Mouse (Mus musculus) stomach, embryonic 14.5 days (tissue): ENCODE measurements around the gene Sbf1. TPM values are rescaled to one million over a fixed set of nuclear protein-coding genes. Genes with fewer than 3 reads are reported as not detected.
A peak's percentile ranks its signal among the peaks of the same experiment; 100 is the strongest.

Experiments used
- ATAC-seq: fragments of 200-750 bp; cut with Nextera tagmentation; 2 replicates; pipeline ENCODE4 v1.8.0; 2017; ENCODE audit warnings: low read depth, moderate TSS enrichment; ENCODE audit not compliant: insufficient number of reproducible peaks, insufficient read depth, low FRiP score
- H3K27ac ChIP-seq: fragments of 300-500 bp; sonication (generic); 2 replicates; pipeline ENCODE4 v1.5.1; 2014; ENCODE audit warnings: mild to moderate bottlenecking, low read length, moderate library complexity, mixed read lengths
- H3K27me3 ChIP-seq: fragments of 300-500 bp; sonication (generic); 2 replicates; pipeline ENCODE4 v1.6.1; 2014; ENCODE audit warnings: low read length, control low read depth, mixed read lengths; ENCODE audit not compliant: control insufficient read depth, insufficient read depth
- H3K36me3 ChIP-seq: fragments of 300-500 bp; sonication (generic); 2 replicates; pipeline ENCODE4 v1.6.1; 2014; ENCODE audit warnings: mild to moderate bottlenecking, control low read depth, low read length, moderate library complexity, mixed read lengths; ENCODE audit not compliant: control insufficient read depth, insufficient read depth
- H3K4me1 ChIP-seq: fragments of 300-500 bp; sonication (generic); 2 replicates; pipeline ENCODE4 v1.6.1; 2014; ENCODE audit warnings: low read length, control low read depth, mixed read lengths; ENCODE audit not compliant: control insufficient read depth, insufficient read depth
- H3K4me2 ChIP-seq: fragments of 300-500 bp; sonication (generic); replicated peaks from 2 replicates; pipeline ENCODE4 v1.6.1; 2014; ENCODE audit warnings: low read depth, low read length, control low read depth
- H3K4me3 ChIP-seq: fragments of 300-500 bp; sonication (generic); 2 replicates; pipeline ENCODE4 v1.5.1; 2014; ENCODE audit warnings: low read depth, low read length, control low read depth
- H3K9ac ChIP-seq: fragments of 300-500 bp; sonication (generic); replicated peaks from 2 replicates; pipeline ENCODE4 v1.6.1; 2014; ENCODE audit warnings: low read depth, mild to moderate bottlenecking, control low read depth, low read length, moderate library complexity, mixed read lengths
- H3K9me3 ChIP-seq: fragments of 300-500 bp; sonication (generic); 2 replicates; pipeline ENCODE4 v1.6.1; 2016; ENCODE audit warnings: low read depth, low read length, control low read depth; ENCODE audit not compliant: control insufficient read depth
- WGBS: fragments of 180-500 bp; shearing (Covaris S2); extraction: QIAGEN DNeasy Blood & Tissue Kit; methylation state at CpG from one replicate; pipeline ENCODE4 v1.1.7; 2014; 5-methylcytosine and 5-hydroxymethylcytosine counted together
- polyA plus RNA-seq: library from polyadenylated mRNA; unstranded; fragments of >200 nt; fragmentation: Nextera tagmentation; extraction: Ambion mirVana; gene quantifications from 2 replicates; pipeline ENCODE4 v1.2.1, GENCODE M21; 2014

Sbf1 gene
- polyA plus RNA-seq, 1 experiment from 2014 or later: 63.0 TPM

DNA sequence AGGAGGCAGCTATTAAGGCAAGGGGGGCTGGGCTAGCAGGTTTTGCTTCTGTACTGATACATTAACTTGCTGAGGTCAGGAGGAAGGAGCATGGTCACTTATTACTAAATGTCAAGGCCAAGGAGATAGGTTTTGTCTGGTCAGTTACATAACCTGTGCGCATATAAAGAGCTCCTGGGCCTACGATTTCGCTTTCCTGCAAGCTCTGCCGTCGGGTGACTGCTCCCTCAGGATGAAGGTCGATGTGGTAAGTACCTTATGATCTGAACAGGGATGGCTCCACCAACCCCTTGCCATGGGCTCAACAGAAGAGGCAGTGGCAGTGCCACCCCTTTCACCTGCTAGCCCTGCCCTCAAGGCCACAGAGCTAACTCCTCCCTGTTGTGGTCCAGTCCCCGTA lies 19.2 kb upstream of the Sbf1 start, which contains the start of gene Miox:
Gene Miox, plus strand, starts transcription at position 128 of the 400 bp plus-strand sequence.
- Histone ChIP-seq H3K4me3 (no peak within 1 kb of the TSS), H3K4me1 (no peaks in the 10 kb centered on the region), H3K9me3 (no peaks in the 10 kb centered on the region), H3K27ac (no peak within 1 kb of the TSS), H3K9ac (no peak within 1 kb of the TSS), H3K4me2 (no peak within 1 kb of the TSS), H3K27me3 (no peaks in the 10 kb centered on the region), H3K36me3 (no peaks in the 10 kb centered on the region)
- ATAC-seq: no peak
- WGBS: 85% methylated on average over 7 of the region's 7 CpGs

DNA sequence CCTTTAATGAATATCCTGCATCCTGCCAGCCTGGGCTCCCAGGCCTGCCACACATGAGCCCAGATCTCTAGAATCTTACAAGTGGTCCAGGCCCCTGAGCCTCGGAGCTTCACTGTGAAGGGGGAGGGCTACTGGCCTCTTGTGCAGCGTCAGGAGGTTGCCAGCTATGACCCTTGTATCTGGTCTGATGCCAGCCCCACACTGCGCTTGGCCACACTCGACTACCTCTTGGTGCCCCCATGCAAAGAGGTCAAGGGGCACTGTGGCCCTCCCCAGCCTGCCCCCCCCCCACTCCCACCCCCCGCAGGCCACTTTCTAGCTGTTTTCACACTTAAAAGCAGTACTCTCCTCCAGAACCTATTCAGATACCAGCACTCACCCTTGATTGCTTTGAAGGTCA lies 11.3 kb upstream of the Sbf1 start:
- Histone ChIP-seq H3K9me3 (no peaks in the 10 kb centered on the region), H3K4me3 (no peak overlapping the region), H3K27me3 (no peaks in the 10 kb centered on the region), H3K4me2 (no peak overlapping the region), H3K9ac (no peak overlapping the region), H3K36me3 (no peaks in the 10 kb centered on the region), H3K4me1 (no peaks in the 10 kb centered on the region), H3K27ac (no peak overlapping the region)
- WGBS: 58% methylated on average over 5 of the region's 5 CpGs
- ATAC-seq: no peak

DNA sequence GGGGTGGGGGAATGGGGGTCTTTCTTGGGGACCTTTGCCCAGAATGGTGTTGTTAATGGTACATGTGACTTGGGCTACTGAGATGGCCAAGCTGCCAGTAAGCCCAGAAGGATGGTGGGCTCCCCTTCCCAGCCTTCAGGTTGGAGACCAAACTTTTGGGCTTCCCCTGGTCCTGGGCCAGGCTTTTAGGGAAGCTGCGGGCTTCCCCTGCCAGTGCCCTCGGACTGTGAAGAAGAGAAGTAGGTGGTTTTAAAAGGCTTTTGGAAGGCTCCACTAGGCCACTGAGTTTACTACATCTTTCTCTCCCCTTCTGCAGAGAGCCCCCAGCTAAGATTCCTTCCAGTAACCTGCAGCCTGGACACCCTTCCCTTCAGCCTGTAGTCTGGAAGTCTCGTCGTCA lies 8.5 kb upstream of the Sbf1 start:
- WGBS: 94% methylated on average over 4 of the region's 4 CpGs
- no peak overlapping the region for H3K4me2 ChIP-seq
- no peak for ATAC-seq

DNA sequence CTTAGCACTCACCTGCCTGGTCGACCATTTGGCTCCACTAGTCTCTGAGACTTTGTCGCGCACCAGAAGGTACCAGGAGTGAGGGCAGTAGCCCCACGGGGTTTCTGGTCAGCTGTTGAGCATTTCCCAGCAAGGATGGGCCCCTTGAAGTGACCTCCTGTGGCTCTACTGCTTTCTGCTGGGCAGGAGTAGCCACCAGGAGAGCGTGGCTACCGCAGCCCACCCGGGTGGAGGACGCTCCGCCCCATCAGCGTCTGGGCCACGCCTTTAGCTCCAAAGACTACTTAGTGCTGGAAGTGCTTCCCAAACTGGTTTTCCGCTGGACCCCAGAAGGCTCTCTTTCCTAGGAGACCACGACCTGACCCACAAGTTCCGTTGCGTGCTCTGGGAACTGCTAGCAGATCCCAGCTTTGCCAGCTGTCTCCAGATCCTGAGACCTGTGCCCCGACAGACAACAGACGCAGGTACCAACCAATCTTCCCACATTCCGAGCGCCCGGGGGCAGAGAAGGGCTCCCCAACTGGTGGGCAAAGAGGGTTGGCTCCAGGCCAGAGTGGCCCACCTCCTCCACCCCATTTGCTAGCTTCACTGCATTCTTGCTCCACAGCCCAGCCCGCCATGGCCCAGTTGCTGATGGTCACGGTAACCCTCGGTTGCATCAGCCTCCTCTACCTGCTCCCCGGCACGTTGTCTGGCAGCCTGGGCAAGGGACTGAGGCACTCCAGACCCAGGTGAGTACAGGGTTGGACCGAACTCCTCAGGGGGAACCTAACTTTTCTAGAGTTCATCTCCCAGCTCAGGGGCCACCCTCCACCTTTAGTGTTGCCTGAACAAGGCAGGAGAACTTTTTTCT lies 7.8 kb upstream of the Sbf1 start, which contains the start of gene Adm2:
Gene Adm2, plus strand, starts transcription at position 51 of the 853 bp plus-strand sequence.
- 8% methylated on average over 26 of the region's 26 CpGs for WGBS
- H3K9ac ChIP-seq: 0 out of 2 replicates have a peak within 1 kb of the TSS, but pooled peaks have one; percentile 3
- H3K27ac ChIP-seq: no peak within 1 kb of the TSS
- ATAC-seq: 0 out of 2 replicates have a peak, but pooled peaks have one; percentile 42
- H3K4me2 ChIP-seq: peak within 1 kb of the TSS; percentile 30
- no peaks in the 10 kb centered on the region for H3K36me3 ChIP-seq
- H3K9me3 ChIP-seq: no peaks in the 10 kb centered on the region
- H3K4me3 ChIP-seq: peak within 1 kb of the TSS; percentile 13
- H3K27me3 ChIP-seq: no peaks in the 10 kb centered on the region
- H3K4me1 ChIP-seq: no peaks in the 10 kb centered on the region

More for the DNA sequence above, 8.5 kb upstream of the Sbf1 start:
- Histone ChIP-seq H3K36me3 (no peaks in the 10 kb centered on the region), H3K9me3 (no peaks in the 10 kb centered on the region), H3K27ac (no peak overlapping the region), H3K9ac (no peak overlapping the region), H3K4me1 (no peaks in the 10 kb centered on the region), H3K4me3 (no peak overlapping the region), H3K27me3 (no peaks in the 10 kb centered on the region)

DNA sequence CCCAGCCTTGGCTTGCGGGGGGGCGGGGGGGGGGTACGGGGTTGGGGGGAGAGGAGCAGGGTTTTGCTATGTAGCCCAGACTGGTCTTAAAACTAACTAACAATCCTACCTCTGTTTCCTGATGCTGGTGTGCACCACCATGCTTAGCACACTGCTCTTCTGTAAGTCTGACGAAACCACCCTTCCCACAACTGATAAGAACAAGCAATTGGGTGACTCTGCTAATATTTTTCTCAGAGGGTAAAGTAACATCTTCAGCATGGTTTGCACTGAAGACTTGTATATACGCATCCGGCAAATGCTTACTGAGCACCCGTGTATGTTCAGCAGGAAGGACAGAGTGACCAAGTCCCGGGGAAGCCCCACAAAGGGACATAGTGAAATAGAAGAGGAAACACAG lies 6.2 kb upstream of the Sbf1 start:
- no peak overlapping the region for H3K9ac ChIP-seq
- H3K4me3 ChIP-seq: no peak overlapping the region
- H3K9me3 ChIP-seq: no peaks in the 10 kb centered on the region
- WGBS: 79% methylated on average over 8 of the region's 8 CpGs
- no peaks in the 10 kb centered on the region for H3K27me3 ChIP-seq
- H3K4me2 ChIP-seq: no peak overlapping the region
- no peaks in the 10 kb centered on the region for H3K4me1 ChIP-seq
- no peaks in the 10 kb centered on the region for H3K36me3 ChIP-seq
- H3K27ac ChIP-seq: no peak overlapping the region
- no peak for ATAC-seq

DNA sequence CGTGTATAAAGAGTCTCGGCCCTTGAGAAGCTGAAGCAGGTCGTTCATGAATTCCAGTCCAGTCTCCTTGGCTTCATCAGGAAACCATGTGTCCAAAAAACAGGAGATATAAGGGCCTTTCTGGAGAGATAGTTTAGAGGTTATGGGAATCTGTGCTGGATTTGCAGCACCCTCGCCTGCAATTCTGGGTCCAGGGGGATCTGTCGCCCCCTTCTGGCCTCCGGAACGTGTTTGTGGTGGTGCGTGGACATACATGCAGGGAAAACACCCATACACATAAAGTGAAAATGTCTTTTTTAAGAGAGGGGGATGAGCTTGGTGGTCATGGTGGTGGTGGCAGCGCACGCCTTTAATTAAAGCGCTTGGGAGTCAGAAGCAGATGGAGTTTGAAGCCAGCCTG lies 1.0 kb upstream of the Sbf1 start:
- Histone ChIP-seq H3K4me2 (no peak overlapping the region), H3K36me3 (no peaks in the 10 kb centered on the region), H3K27ac (no peak overlapping the region), H3K9me3 (no peaks in the 10 kb centered on the region), H3K4me1 (peaks cover 21% of the 10 kb centered on the region), H3K9ac (no peak overlapping the region), H3K4me3 (no peak overlapping the region), H3K27me3 (no peaks in the 10 kb centered on the region)
- ATAC-seq: no peak
- 68% methylated on average over 11 of the region's 11 CpGs for WGBS

DNA sequence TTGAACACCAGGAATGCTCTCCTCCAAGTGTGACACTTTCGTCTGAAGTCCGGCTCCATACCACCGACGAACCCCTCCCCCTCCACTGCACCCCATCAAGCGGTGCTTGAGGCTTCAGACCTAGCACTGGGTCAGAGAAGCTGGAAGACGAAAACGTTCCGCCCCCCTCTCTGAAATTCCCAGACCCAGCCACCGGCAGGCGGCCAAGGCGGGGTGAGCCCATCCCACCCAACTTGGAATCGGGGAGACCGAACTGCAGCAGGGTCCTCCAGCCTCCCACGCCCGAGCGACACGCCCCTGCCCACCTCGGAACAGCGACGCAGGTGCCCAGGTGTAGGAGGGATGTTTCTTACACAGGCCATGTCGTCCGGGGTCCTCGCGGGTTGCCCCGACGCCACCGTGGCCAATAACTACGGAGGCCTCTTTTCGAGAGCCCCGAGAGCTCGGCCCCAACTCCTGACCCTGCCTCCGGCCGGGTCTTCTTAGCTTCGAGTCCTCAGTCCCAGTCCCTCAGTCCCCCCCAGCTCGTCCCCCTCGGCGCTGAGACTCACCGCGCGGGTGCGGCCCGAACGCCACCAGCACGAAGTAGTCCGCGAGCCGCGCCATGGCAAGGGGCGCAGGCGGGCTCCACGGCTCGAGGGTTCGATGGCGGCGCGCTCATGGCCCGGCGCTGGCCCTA lies 461 bp downstream of the Sbf1 start:
- Histone ChIP-seq H3K4me3 (peak overlapping the region; percentile 98), H3K4me1 (peaks cover 21% of the 10 kb centered on the region), H3K36me3 (no peaks in the 10 kb centered on the region), H3K9me3 (no peaks in the 10 kb centered on the region), H3K9ac (peak overlapping the region; percentile 87), H3K27me3 (no peaks in the 10 kb centered on the region), H3K4me2 (peak overlapping the region; percentile 75), H3K27ac (no peak overlapping the region)
- peak; percentile 46; the same call in 1 of the 2 replicates for ATAC-seq
- under 1% methylated on average over 58 of the region's 58 CpGs for WGBS

DNA sequence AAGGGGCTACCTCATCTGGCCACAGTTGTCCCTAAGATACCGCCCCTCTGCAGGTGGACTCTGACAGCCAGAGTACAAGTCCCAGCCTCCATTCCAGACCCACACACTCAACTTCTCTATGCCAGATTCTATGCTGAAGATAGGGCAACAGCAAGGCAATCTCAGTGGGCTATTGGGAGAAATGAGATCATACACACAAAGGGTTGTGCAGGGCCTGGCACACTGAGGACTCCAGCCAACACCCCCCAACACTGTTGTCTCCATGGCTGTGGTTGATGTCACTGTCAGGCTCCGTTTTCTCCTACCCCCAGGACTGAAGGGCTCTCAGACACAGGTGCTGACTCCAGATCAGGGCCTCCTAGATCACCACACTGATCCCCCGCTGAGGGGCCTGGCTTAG lies 1.0 kb downstream of the Sbf1 start:
- Histone ChIP-seq H3K36me3 (no peaks in the 10 kb centered on the region), H3K4me1 (peaks cover 21% of the 10 kb centered on the region), H3K4me2 (peak overlapping the region; percentile 75), H3K9ac (peak overlapping the region; percentile 87), H3K9me3 (no peaks in the 10 kb centered on the region), H3K4me3 (peak overlapping the region; percentile 98), H3K27me3 (no peaks in the 10 kb centered on the region), H3K27ac (no peak overlapping the region)
- WGBS: 30% methylated on average over 3 of the region's 3 CpGs
- no peak for ATAC-seq
